Mouse (Mus musculus): Measurements from ENCODE around the gene Hist1h2bl. TPM values are rescaled to one million over a fixed set of nuclear protein-coding genes. Genes with fewer than 3 reads are reported as not detected.
"Not testable (repeated sequence)": the region's sequence is repeated elsewhere in the genome, so short reads cannot be mapped to it uniquely, and the experiment has no call there.

Gene Hist1h2bl
- total RNA-seq, 2 experiments from 2014 or later, result 453 to 539 TPM

DNA sequence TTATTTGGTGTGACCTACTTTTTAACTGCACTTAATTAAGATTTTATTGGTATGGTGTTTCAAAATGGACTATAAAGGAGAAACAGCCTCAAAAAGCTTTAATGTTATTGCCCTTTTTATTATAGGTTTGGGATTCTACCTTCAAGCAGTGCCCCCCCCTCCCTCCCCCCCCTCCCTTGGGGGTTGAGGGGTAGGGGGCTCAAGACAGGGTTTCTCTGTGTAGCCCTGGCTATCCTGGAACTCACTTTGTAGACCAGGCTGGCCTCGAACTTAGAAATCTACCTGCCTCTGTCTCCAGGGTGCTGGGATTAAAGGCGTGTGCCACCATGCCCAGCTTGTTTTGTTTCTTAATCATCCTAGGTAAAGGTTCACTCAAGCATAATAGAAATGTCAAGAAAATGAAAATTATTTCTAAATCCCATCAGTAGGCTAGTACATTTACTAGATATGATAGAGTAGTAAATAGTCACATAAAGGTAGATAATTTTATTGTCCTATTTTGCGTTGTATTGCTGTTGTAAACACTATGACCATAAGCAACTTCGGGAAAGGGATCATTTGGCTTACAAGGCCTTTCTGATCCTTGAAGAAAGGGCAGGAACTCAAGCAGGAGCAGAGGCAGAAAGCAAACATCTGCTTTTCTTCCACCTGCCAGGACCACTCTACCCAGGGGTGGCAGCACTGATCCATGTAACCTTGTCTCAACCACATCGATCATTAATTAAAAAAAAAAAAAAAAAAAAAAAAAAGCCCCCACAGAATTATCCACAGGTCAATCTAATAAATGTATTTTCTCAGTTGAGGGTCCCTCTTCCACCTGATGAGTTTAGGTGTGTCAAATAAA lies 7.3 kb upstream of the Hist1h2bl start:
- no peak for DNase-seq (ENCODE audit: low spot score in 2 of 2)

DNA sequence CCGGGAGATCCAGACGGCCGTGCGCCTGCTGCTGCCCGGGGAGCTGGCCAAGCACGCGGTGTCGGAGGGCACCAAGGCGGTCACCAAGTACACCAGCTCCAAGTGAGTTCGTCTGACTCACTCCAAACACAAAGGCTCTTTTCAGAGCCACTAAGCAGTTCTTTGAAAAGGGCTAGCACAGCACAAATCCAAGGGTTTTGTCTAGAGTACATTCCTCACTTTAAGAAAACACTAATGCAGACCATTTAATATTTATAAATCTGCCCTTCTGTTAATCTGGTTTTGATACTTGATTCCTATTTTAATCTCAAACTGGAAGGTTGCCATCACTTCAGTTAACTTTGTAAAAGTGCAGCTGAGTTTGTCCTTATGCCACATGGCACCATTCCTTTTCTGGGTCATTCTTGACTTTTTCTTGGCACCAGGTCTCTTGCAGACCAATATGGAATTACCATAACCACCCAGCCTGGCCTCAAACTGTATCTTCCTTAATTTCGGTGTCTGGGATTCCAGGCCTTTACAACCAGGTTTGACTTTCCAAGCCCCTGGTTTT lies 6.5 kb upstream of the Hist1h2bl start:
- DNase-seq (ENCODE audit: low spot score in 2 of 2), result no peak

DNA sequence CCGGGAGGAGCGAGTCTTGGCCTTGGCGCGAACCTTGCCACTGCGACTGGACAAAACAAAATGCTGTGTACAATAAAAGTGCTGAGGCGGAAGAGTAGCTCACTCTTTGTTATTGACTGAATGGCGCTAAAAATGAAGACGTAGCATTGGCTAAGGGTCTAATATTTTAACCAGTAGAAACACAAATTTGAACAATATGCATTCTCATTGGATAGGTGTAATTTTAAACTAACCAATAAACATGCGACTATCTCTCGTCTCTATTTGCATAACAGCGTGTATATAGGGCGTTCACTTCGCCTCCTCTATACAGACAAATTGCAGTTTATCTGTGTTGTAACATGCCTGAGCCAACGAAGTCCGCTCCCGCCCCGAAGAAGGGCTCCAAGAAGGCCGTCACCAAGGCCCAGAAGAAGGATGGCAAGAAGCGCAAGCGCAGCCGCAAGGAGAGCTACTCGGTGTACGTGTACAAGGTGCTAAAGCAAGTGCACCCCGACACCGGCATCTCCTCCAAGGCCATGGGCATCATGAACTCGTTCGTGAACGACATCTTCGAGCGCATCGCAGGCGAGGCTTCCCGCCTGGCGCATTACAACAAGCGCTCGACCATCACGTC lies 5.9 kb upstream of the Hist1h2bl start, which contains the start of gene Hist1h2bm:
Gene Hist1h2bm, plus strand, starts transcription at position 288 of the 616 bp plus-strand sequence.
- not testable (repeated sequence) for DNase-seq (ENCODE audit: low spot score in 2 of 2)

DNA sequence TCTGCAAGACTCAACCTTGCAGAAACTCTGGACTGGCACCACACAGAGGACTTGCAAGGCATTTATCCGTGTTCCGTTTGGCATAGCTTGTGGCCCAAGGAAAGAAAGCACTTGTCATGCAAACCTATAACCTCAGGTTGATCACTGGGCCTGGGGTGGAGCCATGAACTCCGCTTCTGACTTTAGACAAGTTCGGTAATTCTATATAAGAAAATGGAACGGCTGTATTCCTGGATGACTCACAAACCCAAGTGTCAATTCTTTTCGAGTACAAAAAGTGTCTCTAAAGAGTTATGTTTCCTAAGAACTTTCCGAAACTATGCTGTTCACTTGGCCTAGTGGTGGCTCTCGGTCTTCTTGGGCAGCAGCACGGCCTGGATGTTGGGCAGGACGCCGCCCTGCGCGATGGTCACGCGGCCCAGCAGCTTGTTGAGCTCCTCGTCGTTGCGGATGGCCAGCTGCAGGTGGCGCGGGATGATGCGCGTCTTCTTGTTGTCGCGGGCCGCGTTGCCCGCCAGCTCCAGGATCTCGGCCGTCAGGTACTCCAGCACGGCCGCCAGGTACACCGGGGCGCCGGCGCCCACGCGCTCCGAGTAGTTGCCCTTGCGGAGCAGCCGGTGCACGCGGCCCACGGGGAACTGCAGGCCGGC lies 5.3 kb upstream of the Hist1h2bl start:
- not testable (repeated sequence) for DNase-seq (ENCODE audit: low spot score in 2 of 2)

DNA sequence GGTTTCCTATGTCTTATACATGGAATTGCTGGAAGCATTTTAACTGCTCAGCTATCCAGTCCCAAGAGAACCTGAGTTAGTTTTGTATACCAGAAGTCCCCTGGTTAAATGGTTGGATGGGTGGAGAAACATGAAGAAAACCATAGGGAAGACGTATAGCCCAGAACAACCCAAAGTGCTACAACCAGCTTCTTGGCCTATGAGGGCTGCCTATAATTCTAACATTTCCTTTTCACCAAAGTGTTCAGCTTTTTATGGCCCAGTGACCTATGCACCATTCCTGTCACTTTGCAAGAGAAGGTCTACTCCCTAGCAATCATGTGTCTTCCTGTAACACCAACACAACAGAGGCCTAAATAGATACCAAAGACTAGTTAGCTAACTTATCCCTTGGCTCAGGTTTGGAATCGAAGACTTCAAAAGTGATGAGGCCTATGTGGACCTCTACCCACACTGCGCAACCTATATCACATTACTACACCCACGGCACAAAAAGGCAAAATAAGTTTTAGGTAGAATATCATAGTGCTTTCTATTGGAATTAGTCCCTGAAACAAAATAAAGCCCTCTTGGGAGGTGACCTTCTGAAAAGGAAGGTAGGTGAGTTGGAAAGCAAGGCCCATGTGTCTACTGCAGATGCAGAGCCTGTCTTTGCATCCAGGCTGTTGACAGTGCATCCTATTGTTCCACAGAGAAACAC lies 2.6 kb upstream of the Hist1h2bl start:
- DNase-seq (ENCODE audit: low spot score in 2 of 2), result no peak

DNA sequence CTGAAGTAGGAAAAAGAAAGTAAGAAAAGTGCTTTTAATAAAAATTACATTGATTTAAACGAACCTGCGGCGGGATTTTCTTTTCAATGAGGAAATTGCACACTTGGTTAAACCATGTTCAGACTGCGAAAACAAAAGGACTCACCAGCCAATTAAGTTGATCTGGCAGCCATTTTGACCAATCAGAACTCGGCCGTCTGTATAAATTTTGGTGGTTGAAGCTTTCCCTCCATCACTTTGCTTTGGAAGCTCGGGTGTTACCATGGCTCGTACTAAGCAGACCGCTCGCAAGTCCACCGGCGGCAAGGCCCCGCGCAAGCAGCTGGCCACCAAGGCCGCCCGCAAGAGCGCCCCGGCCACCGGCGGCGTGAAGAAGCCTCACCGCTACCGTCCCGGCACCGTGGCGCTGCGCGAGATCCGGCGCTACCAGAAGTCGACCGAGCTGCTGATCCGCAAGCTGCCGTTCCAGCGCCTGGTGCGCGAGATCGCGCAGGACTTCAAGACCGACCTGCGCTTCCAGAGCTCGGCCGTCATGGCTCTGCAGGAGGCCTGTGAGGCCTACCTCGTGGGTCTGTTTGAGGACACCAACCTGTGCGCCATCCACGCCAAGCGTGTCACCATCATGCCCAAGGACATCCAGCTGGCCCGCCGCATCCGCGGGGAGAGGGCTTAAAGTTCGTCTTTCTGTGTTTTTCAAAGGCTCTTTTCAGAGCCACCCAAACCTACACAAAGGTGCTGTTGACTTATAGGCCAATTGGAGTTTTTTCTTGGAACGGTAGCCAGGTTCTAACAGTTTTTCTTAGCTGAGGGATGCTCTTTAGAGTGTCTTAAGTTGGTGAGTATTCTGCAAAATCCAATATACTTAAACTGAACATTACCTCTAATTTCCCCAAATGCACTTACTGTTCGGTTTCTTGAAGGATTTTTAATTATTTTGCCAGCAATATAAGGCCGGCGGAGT lies 1.7 kb upstream of the Hist1h2bl start, which contains the start of gene Hist1h3h:
Gene Hist1h3h, plus strand, starts transcription at position 263 of the 961 bp plus-strand sequence.
- DNase-seq (ENCODE audit: low spot score in 2 of 2), result peak; percentile 38 to 70

DNA sequence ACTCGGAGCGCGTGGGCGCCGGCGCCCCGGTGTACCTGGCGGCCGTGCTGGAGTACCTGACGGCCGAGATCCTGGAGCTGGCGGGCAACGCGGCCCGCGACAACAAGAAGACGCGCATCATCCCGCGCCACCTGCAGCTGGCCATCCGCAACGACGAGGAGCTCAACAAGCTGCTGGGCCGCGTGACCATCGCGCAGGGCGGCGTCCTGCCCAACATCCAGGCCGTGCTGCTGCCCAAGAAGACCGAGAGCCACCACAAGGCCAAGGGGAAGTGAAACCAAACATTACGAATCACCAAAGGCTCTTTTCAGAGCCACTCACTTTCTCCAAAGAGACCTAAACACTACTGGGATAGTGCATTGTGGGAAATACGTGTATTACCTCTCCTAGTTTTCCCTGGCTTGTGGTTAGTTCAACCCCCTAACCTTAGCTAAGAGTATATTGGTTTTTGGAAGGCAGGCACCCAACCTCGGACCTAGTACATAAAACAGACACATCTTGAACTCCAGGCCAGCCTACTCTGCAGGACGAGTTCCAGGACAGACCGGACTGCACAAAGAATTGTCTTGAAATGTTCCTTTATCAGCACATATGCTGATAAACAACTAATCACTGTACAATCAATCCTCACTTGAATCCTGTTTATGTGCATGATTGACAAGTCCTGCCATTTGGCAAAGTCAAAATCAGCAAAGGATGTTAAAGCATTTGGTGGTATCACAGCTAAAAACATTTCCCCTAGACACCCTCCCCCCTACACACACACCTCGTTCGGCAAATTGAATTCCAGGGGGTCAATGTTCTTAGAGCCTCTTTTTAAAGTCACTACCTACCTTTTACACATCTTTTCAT lies 823 bp upstream of the Hist1h2bl start:
- not testable (repeated sequence) for DNase-seq (ENCODE audit: low spot score in 2 of 2)

DNA sequence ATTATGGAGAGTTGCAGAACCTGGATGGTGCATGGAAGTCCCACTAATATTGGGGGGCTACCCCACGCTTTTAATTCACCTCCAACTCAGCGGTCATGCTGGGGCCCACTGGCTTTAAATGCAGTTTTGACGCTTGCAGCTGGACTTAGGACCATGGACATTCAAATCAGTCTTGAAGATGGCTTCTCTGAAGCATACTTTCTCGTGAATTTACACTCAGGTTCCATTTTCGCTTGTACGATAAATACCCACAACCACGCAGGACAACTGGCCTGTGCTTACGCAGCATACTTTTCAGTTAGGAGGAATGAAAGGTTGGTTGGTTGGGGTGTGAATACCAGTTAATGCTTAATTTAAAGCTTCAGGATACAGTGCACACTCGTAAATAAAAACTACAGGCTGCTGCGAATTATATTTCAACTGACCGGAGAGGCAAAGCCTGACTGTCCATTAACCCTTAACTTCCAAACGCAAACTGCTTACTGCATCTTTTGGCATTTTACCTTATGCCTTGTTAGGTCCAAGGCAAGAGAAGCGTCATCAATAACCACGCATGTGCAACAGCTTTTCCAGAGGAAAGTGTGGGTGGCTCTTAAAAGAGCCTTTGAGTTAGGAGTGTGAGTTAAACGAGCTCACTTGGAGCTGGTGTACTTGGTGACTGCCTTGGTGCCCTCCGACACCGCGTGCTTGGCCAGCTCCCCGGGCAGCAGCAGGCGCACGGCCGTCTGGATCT lies 646 bp downstream of the Hist1h2bl start:
- no peak for DNase-seq (ENCODE audit: low spot score in 2 of 2)

DNA sequence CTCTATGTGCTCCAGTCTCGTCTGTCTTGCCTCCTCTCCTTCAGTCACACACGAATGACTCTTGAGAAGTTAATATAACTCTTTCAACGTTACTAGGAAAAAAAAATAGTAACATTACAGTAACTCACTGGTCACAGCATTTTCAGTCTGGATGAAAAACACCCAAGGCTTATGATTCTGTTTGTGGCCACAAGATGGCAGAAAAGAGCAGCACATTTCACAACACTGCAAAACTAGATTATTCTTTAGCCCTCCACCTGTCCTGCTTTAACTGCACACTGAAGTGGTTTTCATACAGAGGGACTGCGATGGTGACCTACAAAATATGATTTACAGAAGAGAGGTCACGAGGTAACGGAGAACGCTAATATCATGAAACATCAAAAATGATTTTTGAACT lies 1.2 kb downstream of the Hist1h2bl start:
- no peak for DNase-seq (ENCODE audit: low spot score in 2 of 2)

DNA sequence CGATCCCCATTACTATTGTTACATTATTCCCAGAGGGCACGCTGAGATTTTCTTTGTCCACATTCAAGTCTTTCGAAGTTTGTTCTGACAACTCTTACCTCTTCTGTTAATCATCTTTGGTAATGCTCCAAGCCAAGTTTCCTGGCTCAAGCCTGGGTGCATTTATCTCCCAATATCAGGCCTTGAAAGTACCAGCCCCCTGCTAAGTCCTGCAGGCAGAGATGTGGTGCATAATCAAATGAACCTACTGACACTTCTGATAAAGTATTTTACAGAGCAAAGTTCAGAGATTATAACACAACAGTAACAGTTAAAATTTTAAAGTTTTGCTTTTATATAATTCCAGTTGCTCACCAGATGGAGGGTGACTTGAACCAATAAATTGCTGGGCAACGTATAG lies 4.2 kb downstream of the Hist1h2bl start:
- DNase-seq (ENCODE audit: low spot score in 2 of 2), result no peak

DNA sequence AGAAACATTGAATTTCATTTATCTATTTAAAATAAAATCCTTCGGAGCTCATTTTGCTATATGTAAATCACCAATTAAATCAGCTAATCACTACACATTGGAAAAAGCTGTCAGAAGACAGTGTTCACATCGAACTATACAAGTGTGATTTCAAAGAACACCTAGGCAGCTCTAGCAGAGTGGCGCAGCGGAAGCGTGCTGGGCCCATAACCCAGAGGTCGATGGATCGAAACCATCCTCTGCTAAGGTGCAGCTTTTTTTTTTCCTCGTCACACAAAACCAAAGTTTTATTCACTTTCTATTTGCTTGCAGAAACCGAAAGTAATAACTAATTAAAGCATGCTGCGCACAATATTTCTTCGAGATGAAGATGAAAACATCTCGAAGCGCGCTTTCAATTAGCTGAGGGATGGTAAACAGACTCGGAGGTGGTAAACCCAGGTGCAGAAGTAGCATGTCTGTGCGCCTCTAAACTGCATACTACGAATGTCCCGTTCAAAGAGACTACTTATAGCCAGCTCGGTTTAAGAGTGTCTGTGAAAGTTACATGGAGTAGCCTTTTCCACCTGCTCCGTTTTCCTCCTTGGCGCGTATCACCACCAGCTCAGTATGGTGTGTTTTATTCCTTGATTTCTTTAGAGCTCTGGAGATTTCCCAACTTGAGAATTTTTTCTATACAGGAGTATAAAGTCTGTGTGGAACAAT lies 5.0 kb downstream of the Hist1h2bl start:
- DNase-seq (ENCODE audit: low spot score in 2 of 2), result peak; percentile 31 to 45

DNA sequence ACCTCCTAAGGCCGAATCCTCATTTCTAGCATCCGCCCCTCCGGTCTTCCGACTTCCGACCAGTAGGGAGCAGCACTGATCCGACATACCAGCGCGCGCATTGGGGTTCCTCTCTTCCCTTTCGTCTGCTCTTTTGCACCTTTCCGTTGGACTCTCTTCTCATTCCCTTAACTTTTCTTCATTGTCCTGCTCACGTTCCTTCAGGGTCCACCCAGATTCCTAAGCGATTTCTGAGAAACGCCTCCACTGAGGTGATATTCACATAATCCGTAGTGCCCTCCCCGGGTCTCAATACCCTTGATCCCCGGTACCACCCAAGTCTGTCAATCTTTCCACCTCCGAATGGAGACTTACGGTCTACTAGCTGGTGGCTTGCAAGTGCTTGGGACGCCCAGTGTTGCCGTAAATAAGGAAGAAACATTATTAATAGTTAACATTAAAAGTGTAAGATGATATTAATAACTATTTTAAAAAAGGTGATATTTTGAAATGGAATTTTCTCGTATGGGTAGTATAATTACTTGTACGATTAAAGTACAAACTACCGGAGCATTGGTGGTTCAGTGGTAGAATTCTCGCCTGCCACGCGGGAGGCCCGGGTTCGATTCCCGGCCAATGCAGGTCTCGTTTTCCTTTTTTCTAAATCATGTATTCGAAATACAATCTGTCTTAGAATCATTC lies 5.8 kb downstream of the Hist1h2bl start:
- DNase-seq (ENCODE audit: low spot score in 2 of 2), result peak; percentile 64 to 81

DNA sequence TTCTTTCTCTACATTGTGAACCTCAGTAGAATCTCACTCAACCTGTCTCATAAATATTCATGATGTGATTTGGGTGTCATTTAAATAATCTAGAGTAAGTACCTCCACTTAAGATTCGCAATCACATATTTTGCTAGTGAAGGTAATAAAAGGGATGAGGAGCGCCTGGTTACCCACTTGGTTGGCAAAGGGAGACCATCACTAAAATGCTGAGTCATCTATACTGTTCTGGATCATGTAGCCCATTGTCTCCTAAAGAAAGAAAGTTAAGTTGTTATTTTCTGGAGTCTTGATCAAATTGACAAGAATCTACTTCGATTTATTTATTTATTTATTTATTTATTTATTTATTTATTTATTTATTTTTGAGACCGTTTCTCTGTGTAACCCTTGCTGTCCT lies 9.3 kb downstream of the Hist1h2bl start:
- DNase-seq (ENCODE audit: low spot score in 2 of 2), result no peak

DNA sequence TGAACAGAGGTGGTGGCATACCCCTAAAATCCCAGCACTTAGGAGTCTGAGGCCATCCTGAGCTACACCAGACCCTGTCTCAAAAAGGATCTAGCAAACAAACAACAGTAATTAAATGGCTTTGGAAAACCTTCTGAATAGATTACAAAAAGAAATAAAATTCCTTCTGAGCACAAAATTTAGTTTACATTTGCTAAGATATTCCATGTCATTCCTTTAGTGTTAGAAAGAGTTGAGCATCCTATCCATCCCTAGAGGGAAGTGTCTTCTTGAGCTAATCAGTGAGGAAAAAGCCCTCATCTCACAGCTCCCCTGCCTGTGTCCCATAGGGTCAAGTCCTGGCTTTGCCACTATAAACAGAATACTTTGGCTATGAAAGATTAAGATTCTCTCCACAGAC lies 18.1 kb downstream of the Hist1h2bl start, which contains the start of gene Olfr1359:
Gene Olfr1359, plus strand, starts transcription at position 301 of the 400 bp plus-strand sequence.
- DNase-seq (ENCODE audit: low spot score in 2 of 2), result no peak

DNA sequence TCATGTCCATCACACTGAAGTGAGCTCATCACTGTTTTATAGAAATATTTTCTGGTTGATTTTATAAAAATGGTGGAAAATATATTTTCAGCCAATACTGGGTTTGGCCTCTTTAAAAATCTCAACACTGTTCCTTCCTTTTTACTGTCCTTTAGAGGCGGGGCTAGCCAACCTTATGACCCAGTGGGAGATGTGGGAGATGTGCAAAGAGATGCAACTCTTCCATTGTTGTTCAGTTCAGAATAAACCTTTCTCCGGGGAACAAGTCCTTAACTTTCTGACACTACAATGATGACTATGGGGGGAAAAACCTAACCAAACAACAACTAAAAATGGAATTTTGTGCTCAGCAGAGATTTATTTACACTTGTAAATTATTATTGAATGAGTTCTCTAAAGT lies 38.6 kb downstream of the Hist1h2bl start, which contains the start of gene Olfr1360:
Gene Olfr1360, minus strand, starts transcription at position 101 of the 400 bp plus-strand sequence.
- no peak for DNase-seq (ENCODE audit: low spot score in 2 of 2)

Data from adrenal gland, postnatal 4 days (tissue).